Mouse (Mus musculus): ENCODE results near the gene Cyp2w1. TPM values are rescaled to one million over a fixed set of nuclear protein-coding genes. Genes with fewer than 3 reads are reported as not detected.

Cyp2w1 gene
- polyA plus RNA-seq (2015; fragmentation: Nextera tagmentation; extraction: Ambion mirVana): 2.1 TPM in 1 of 2 replicates, not detected in the other

GRCm38 (mm10) chr5:139352317-139352716, at the start of gene Cyp2w1:
TSS of gene Cyp2w1 (plus strand) at chr5:139352617.
- H3K4me2 ChIP-seq: no peak within 1 kb of the TSS
- no peak within 1 kb of the TSS for H3K27ac ChIP-seq (replicated peaks)
- H3K4me3 ChIP-seq (replicated peaks): no peak within 1 kb of the TSS
- no peaks in the 10 kb centered on the region for H3K9me3 ChIP-seq (replicated peaks)
- 69% methylated on average over 6 of the region's 6 CpGs for WGBS
- H3K27me3 ChIP-seq (replicated peaks): 0 out of 2 replicates have a peak, but pooled peaks cover 3% of the 10 kb centered on the region
- peaks cover 7% of the 10 kb centered on the region for H3K4me1 ChIP-seq
- ATAC-seq (ENCODE audit: low FRiP score): no peak
- 0 out of 2 replicates have a peak within 1 kb of the TSS, but pooled peaks have one; percentile 10 for H3K9ac ChIP-seq (replicated peaks)
- no peaks in the 10 kb centered on the region for H3K36me3 ChIP-seq

DNA sequence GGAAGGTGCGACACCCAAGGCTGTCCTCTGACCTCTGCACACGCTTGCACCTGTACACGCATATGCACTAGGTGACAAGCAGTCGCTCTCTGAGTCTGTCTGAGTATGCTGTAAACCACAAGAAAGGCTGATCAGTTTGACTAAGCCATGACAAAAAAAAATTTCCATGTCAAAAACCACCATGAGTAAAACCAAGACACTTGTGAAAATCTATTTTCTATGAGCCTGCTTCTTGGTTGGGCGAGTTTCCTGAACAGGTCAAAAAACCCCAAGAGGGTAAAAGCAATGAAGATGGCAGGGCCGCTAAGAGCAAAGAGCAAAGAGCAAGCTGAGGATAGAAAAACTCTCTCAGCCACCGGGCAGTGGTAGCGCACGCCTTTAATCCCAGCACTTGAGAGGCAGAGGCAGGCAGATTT, 48.8 kb upstream of the Cyp2w1 start:
- Histone ChIP-seq H3K36me3 (peaks cover 9% of the 10 kb centered on the region; the same call in 1 of the 2 replicates), H3K27ac (replicated peaks) (no peak overlapping the region), H3K4me3 (replicated peaks) (no peak overlapping the region), H3K9me3 (replicated peaks) (no peaks in the 10 kb centered on the region), H3K27me3 (replicated peaks) (no peaks in the 10 kb centered on the region), H3K4me1 (no peaks in the 10 kb centered on the region), H3K4me2 (no peak overlapping the region), H3K9ac (replicated peaks) (no peak overlapping the region)
- 89% methylated on average over 9 of the region's 9 CpGs for WGBS
- no peak for ATAC-seq (ENCODE audit: low FRiP score)

DNA sequence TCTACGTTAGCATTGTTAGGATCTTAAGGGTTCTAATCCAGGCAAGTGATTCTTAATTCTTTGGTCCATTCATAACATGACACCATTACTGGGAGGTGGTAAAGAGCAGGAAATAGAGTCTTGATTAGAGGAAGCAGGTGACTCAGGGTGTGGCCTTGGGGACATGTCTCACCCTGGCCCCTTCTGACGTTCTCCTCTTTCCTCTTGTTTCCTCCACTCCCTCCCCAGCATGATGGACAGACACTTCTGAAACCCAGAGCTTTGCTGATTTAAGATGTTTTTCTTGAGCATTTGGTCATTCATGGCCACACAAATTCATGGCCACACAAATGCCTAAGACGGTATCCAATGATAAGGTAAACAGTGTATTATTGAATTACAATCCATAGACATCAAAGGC, 42.5 kb upstream of the Cyp2w1 start:
- Histone ChIP-seq H3K4me3 (replicated peaks) (no peak overlapping the region), H3K4me1 (no peaks in the 10 kb centered on the region), H3K27ac (replicated peaks) (no peak overlapping the region), H3K9ac (replicated peaks) (no peak overlapping the region), H3K9me3 (replicated peaks) (no peaks in the 10 kb centered on the region), H3K4me2 (no peak overlapping the region), H3K36me3 (peaks cover 9% of the 10 kb centered on the region; the same call in 1 of the 2 replicates), H3K27me3 (replicated peaks) (no peaks in the 10 kb centered on the region)
- 88% methylated on average over 3 of the region's 3 CpGs for WGBS
- ATAC-seq (ENCODE audit: low FRiP score): no peak

DNA sequence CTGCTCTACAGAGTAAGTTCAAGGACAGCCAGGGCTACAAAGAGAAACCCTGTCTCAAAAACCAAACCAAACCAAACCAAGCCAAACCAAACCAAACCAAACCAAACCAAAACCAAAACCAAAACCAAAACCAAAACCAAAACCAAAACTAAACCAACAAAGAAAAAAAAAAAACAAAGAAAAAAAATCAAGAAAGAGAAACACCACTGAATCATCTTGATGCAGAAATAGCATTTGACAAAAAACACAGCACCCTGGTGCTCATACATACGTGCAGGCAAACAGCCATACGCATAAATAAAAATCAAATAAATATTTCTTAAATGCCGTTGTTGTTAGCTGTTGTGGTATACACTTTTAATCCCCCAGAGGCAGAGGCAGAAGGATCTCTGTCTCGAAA, 41.9 kb upstream of the Cyp2w1 start:
- Histone ChIP-seq H3K27ac (replicated peaks) (no peak overlapping the region), H3K27me3 (replicated peaks) (no peaks in the 10 kb centered on the region), H3K36me3 (peaks cover 5% of the 10 kb centered on the region; the same call in 1 of the 2 replicates), H3K4me2 (no peak overlapping the region), H3K4me1 (no peaks in the 10 kb centered on the region), H3K9me3 (replicated peaks) (no peaks in the 10 kb centered on the region), H3K4me3 (replicated peaks) (no peak overlapping the region), H3K9ac (replicated peaks) (no peak overlapping the region)
- ATAC-seq (ENCODE audit: low FRiP score): no peak
- 85% methylated on average over 4 of the region's 4 CpGs for WGBS

GRCm38 (mm10) chr5:139311822-139312221, 40.6 kb upstream of the Cyp2w1 start:
- H3K9ac ChIP-seq (replicated peaks): no peak overlapping the region
- no peaks in the 10 kb centered on the region for H3K4me1 ChIP-seq
- H3K4me2 ChIP-seq: no peak overlapping the region
- H3K36me3 ChIP-seq: peaks cover 4% of the 10 kb centered on the region; the same call in 1 of the 2 replicates
- no peaks in the 10 kb centered on the region for H3K27me3 ChIP-seq (replicated peaks)
- ATAC-seq (ENCODE audit: low FRiP score): no peak
- WGBS: 92% methylated on average over 9 of the region's 9 CpGs
- no peak overlapping the region for H3K27ac ChIP-seq (replicated peaks)
- H3K4me3 ChIP-seq (replicated peaks): no peak overlapping the region
- H3K9me3 ChIP-seq (replicated peaks): no peaks in the 10 kb centered on the region

- Histone ChIP-seq H3K9me3 (replicated peaks) (no peaks in the 10 kb centered on the region), H3K4me2 (no peak overlapping the region), H3K4me1 (no peaks in the 10 kb centered on the region), H3K27ac (replicated peaks) (no peak overlapping the region), H3K36me3 (no peaks in the 10 kb centered on the region), H3K27me3 (replicated peaks) (no peaks in the 10 kb centered on the region), H3K9ac (replicated peaks) (no peak overlapping the region), H3K4me3 (replicated peaks) (no peak overlapping the region)
- WGBS: 87% methylated on average over 9 of the region's 9 CpGs
- ATAC-seq (ENCODE audit: low FRiP score): no peak
Measured at GRCm38 (mm10) chr5:139313536-139313935, 38.9 kb upstream of the Cyp2w1 start.

DNA sequence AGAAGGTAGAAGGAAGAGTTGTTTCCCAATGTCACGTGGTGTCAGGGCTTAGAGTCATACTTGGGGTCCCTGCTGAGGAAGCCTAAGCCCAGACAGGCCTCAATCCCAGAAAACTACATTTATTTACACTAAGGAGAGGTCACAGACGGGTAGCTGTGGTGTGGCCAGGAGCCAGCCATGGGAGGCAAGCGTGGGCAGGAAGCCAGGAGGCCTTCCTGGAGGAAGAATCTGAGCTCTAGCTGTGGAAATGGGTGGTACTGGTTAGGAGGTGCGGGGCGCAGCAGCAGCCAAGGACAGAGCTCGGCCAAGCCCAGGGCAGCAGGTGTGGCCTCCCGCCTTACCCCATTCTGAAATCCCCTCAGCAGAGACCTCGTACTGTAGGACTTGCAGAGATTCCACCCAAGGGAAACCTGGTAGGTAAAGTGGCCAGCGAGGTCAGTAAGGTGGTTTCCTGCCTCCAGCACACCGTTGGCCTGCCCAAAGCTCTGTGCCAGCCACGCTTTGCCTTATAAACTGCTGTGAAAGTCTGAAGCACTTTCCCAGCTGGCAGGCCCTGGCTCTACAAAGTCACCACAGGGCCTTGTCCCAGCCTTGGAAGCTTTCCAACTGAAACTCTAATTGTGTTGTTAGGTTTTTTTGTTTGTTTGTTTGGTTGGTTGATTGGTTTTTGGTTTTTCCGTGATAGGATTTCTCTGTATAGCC, 37.3 kb upstream of the Cyp2w1 start:
- Histone ChIP-seq H3K9ac (replicated peaks) (no peak overlapping the region), H3K27me3 (replicated peaks) (no peaks in the 10 kb centered on the region), H3K4me1 (no peaks in the 10 kb centered on the region), H3K9me3 (replicated peaks) (no peaks in the 10 kb centered on the region), H3K4me3 (replicated peaks) (no peak overlapping the region), H3K36me3 (no peaks in the 10 kb centered on the region), H3K4me2 (no peak overlapping the region), H3K27ac (replicated peaks) (no peak overlapping the region)
- WGBS: 83% methylated on average over 12 of the region's 12 CpGs
- no peak for ATAC-seq (ENCODE audit: low FRiP score)

- 84% methylated on average over 6 of the region's 6 CpGs for WGBS
- H3K4me1 ChIP-seq: no peaks in the 10 kb centered on the region
- H3K36me3 ChIP-seq: no peaks in the 10 kb centered on the region
- H3K4me3 ChIP-seq (replicated peaks): no peak overlapping the region
- H3K27me3 ChIP-seq (replicated peaks): no peaks in the 10 kb centered on the region
- ATAC-seq (ENCODE audit: low FRiP score): no peak
- no peak overlapping the region for H3K4me2 ChIP-seq
- H3K9me3 ChIP-seq (replicated peaks): no peaks in the 10 kb centered on the region
- H3K9ac ChIP-seq (replicated peaks): no peak overlapping the region
- no peak overlapping the region for H3K27ac ChIP-seq (replicated peaks)
Measured at GRCm38 (mm10) chr5:139316982-139317675, 35.3 kb upstream of the Cyp2w1 start.

DNA sequence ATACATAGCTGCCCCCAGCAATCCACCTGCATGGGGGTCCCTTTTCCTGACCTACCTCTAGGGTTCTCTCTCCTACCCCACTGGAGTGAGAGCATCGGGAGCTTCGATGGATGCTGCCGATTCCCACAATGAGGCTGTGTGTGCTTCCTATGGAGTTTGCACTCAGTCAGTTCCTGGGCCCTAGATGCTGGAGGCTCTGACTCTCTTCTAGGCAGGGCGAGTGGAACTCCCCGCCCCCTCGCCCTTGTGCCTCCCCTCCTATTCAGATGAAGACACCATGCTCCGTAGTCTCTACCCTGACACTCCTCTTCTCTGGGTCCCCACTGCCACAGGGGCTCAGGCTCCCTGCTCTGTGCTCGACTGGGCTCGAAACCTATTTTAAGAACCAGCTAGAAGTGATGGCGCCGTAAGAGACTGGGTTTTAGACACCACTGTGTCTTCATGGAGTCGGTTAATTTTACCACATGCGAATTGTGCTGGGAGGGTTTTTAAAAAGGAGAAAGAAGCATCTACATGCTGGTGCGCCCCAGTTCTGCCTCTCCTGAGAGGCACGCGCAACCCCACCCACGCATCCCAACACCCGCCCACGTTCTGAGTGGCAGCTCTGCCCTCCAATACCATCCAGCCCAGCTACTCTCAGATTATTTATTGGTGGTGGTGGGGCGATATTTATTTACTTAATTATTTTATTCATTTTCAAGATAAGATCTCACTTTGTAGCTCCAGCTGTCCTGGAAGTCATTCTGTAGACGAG, 34.5 kb upstream of the Cyp2w1 start:
- Histone ChIP-seq H3K4me2 (no peak overlapping the region), H3K9ac (replicated peaks) (no peak overlapping the region), H3K27me3 (replicated peaks) (peaks cover 3% of the 10 kb centered on the region), H3K4me3 (replicated peaks) (no peak overlapping the region), H3K4me1 (peaks cover 5% of the 10 kb centered on the region), H3K9me3 (replicated peaks) (no peaks in the 10 kb centered on the region), H3K27ac (replicated peaks) (no peak overlapping the region), H3K36me3 (no peaks in the 10 kb centered on the region)
- ATAC-seq (ENCODE audit: low FRiP score): no peak
- 67% methylated on average over 21 of the region's 21 CpGs for WGBS

DNA sequence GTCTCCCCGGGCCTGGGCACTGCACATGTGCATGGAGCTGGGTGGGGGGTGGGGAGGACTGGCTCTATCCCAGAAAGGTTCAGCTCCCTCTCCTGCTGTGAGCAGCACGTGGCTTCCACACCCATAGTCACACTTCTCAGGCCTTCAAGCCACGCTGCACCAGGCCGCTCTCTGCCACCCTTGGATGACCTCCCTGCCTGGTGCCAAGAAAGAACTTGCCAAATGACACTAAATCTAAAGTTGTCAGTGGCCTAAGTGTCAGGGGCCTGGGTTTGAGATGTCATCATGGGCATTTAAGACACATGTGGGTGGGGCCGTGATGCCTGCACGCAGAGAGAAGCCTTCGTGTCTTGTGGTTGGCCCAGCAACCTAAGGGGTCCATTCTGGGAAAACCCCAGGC, 32.0 kb upstream of the Cyp2w1 start:
- Histone ChIP-seq H3K4me1 (peaks cover 26% of the 10 kb centered on the region), H3K9ac (replicated peaks) (no peak overlapping the region), H3K36me3 (no peaks in the 10 kb centered on the region), H3K4me3 (replicated peaks) (no peak overlapping the region), H3K27me3 (replicated peaks) (peaks cover 16% of the 10 kb centered on the region), H3K9me3 (replicated peaks) (no peaks in the 10 kb centered on the region), H3K4me2 (no peak overlapping the region), H3K27ac (replicated peaks) (no peak overlapping the region)
- no peak for ATAC-seq (ENCODE audit: low FRiP score)
- 72% methylated on average over 7 of the region's 7 CpGs for WGBS

DNA sequence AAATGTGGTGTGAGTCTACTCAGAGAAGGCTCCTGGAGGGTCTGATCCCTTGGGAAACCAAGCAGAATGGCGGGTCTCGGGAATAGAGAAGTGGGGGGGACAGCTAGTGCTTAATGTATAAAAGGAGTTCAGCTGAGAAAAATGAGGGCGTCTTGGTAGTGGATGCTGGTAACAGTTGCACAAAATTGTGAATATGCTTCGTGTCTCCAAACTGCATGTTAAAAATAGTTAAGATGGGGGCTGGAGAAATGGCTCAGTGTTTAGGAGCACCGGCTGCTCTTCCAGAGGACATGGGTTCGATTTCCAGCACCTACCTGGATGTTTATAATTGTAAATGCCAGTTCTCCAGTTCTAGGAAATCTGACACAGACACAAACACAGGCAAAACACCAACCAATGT, 31.1 kb upstream of the Cyp2w1 start:
- H3K4me1 ChIP-seq: peaks cover 34% of the 10 kb centered on the region
- WGBS: 86% methylated on average over 6 of the region's 6 CpGs
- peaks cover 24% of the 10 kb centered on the region for H3K27me3 ChIP-seq (replicated peaks)
- no peak overlapping the region for H3K27ac ChIP-seq (replicated peaks)
- H3K9ac ChIP-seq (replicated peaks): no peak overlapping the region
- no peak for ATAC-seq (ENCODE audit: low FRiP score)
- H3K4me2 ChIP-seq: no peak overlapping the region
- no peaks in the 10 kb centered on the region for H3K36me3 ChIP-seq
- no peaks in the 10 kb centered on the region for H3K9me3 ChIP-seq (replicated peaks)
- H3K4me3 ChIP-seq (replicated peaks): no peak overlapping the region

All from neural tube, embryonic 15.5 days (tissue).